Mouse (Mus musculus) embryonic facial prominence, embryonic 11.5 days (tissue): ENCODE measurements around the gene Tecta. TPM values are rescaled to one million over a fixed set of nuclear protein-coding genes. Genes with fewer than 3 reads are reported as not detected.
A peak's percentile ranks its signal among the peaks of the same experiment; 100 is the strongest.

ENCODE experiments used
- ATAC-seq: fragments of 200-750 bp; cut with Nextera tagmentation; replicated peaks from 2 replicates; pipeline ENCODE4 v1.8.0; 2017; ENCODE audit warnings: low read depth; ENCODE audit not compliant: insufficient number of reproducible peaks, low FRiP score, low TSS enrichment
- DNase-seq: peaks from one replicate; pipeline ENCODE4 v3.0.0-alpha.2; 2015; ENCODE audit warnings: low spot score
- H3K27ac ChIP-seq: fragments of 300-500 bp; sonication (generic); replicated peaks from 2 replicates; pipeline ENCODE4 v1.5.1; 2014; ENCODE audit warnings: mild to moderate bottlenecking, low read depth, low read length, control low read depth
- H3K27me3 ChIP-seq: fragments of 300-500 bp; sonication (generic); 2 replicates; pipeline ENCODE4 v1.6.1; 2014; ENCODE audit warnings: mild to moderate bottlenecking, low read length, moderate library complexity, mixed read lengths; ENCODE audit not compliant: control insufficient read depth, insufficient read depth
- H3K36me3 ChIP-seq: fragments of 300-500 bp; sonication (generic); replicated peaks from 2 replicates; pipeline ENCODE4 v1.6.1; 2014; ENCODE audit warnings: low read depth, mild to moderate bottlenecking, low read length, moderate library complexity, mixed read lengths; ENCODE audit not compliant: control insufficient read depth, insufficient read depth
- H3K4me1 ChIP-seq: fragments of 300-500 bp; sonication (generic); 2 replicates; pipeline ENCODE4 v1.6.1; 2014; ENCODE audit warnings: low read length, mixed read lengths; ENCODE audit not compliant: control insufficient read depth, insufficient read depth
- H3K4me2 ChIP-seq: fragments of 300-500 bp; sonication (generic); 2 replicates; pipeline ENCODE4 v1.6.1; 2014; ENCODE audit warnings: low read depth, mild to moderate bottlenecking, control low read depth, low read length, moderate library complexity
- H3K4me3 ChIP-seq: fragments of 300-500 bp; sonication (generic); 2 replicates; pipeline ENCODE4 v1.5.1; 2014; ENCODE audit warnings: low read depth, low read length, control low read depth
- H3K9ac ChIP-seq: fragments of 300-500 bp; sonication (generic); replicated peaks from 2 replicates; pipeline ENCODE4 v1.6.1; 2014; ENCODE audit warnings: mild to moderate bottlenecking, control low read depth, low read length
- H3K9me3 ChIP-seq: fragments of 300-500 bp; sonication (generic); replicated peaks from 2 replicates; pipeline ENCODE4 v1.6.1; 2016; ENCODE audit warnings: mild to moderate bottlenecking, low read length, inconsistent platforms, mixed read lengths; ENCODE audit not compliant: control insufficient read depth
- WGBS: fragments of 180-500 bp; shearing (Covaris S2); extraction: QIAGEN DNeasy Blood & Tissue Kit; methylation state at CpG from one replicate; pipeline ENCODE4 v1.1.7; 2014; 5-methylcytosine and 5-hydroxymethylcytosine counted together
- polyA plus RNA-seq: library from polyadenylated mRNA; unstranded; fragments of >200 nt; fragmentation: Nextera tagmentation; extraction: Ambion mirVana; gene quantifications from 2 replicates; pipeline ENCODE4 v1.2.1, GENCODE M21; 2014

Gene Tecta
- polyA plus RNA-seq, 1 experiment from 2014 or later = 0.14 TPM

DNA sequence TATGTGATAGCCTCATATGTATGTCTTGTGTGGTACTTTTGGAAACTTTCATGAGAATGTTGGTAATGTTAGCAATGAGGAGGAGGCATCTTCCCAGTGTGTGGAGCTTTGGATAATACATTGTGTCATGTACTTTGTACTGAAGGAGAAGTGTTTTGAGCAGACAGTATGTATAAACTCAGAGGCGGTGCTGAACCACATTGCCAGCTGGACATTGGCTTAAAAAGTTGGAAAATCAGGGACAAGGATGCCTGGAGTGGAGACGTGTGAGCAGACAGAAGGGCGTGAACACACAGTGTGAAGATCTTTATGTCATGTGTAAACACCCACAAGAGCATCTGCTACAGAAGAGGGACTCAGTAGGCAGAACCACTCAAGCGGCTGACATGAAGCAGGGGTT lies 6.0 kb upstream of the Tecta start:
- 87% methylated on average over 4 of the region's 4 CpGs for WGBS
- ATAC-seq (no peak), DNase-seq (no peak)
- Histone ChIP-seq H3K36me3 (no peaks in the 10 kb centered on the region), H3K9me3 (no peaks in the 10 kb centered on the region), H3K4me3 (no peak overlapping the region), H3K27ac (no peak overlapping the region), H3K4me2 (no peak overlapping the region), H3K27me3 (no peaks in the 10 kb centered on the region), H3K9ac (no peak overlapping the region), H3K4me1 (no peaks in the 10 kb centered on the region)

DNA sequence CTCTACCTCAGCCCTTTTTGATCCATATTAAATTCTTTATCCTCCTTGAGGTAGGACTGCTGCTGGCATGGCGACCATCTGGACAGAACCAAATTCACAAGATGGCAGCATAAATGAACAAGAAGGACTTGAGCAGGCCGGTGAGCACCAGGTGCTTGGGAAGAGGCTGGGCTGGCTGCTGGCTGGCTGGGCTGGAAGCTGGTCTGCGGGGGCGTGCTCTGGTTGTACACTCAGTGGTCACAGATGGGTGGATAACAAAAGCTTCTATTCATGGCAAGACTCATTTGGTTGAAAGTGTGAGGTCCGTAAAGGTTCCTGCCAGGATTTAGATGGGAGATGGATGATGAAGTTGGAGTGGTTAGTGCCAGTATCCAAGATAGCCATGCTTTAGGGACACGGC lies 1.8 kb upstream of the Tecta start:
- DNase-seq (no peak), ATAC-seq (no peak)
- no peaks in the 10 kb centered on the region for H3K9me3 ChIP-seq
- no peak overlapping the region for H3K27ac ChIP-seq
- H3K4me1 ChIP-seq = no peaks in the 10 kb centered on the region
- H3K36me3 ChIP-seq = no peaks in the 10 kb centered on the region
- H3K27me3 ChIP-seq = no peaks in the 10 kb centered on the region
- H3K4me3 ChIP-seq = no peak overlapping the region
- no peak overlapping the region for H3K4me2 ChIP-seq
- 63% methylated on average over 6 of the region's 6 CpGs for WGBS
- H3K9ac ChIP-seq = no peak overlapping the region

DNA sequence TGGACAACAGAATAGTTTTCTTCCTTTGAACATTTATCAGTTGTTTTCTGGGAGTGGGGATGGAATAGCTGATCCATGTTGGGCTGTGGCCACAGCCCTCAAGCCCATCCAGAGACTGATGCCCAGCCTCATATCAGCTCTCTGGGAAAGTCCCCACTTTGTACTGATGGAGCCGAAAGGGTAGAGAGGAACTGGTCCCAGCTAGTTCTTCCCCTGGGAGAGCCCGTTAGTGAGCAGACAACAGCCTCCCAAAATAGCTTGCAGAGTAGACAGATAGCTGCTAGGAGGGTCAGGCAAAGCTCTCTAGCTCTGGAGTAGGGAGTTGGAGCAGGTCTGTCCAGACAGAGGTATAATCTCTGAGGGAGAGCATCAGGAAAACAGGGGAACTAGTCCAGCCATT lies 3.6 kb downstream of the Tecta start:
- no peak overlapping the region for H3K27ac ChIP-seq
- 74% methylated on average over 2 of the region's 2 CpGs for WGBS

DNA sequence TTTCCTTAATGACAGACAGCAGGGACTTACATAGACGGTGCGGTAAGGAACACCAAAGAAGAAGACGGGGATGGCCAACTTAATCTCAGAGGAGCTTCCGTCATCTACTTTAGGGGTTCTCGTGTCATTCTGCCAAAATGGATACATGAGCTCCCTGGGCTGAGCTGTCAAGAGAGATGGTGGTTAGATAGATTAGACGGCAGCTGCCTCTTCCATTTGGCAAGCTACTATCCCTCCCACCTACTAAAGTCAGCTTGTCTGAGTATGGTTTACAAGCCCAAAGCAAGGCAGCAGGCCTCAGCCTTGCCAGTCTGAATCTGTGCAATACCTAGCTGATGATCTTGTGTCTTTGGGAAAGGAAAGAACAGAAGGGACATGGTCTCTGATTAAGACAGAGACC lies 4.8 kb downstream of the Tecta start:
- ATAC-seq (no peak), DNase-seq (no peak)
- no peak overlapping the region for H3K4me3 ChIP-seq
- H3K27ac ChIP-seq = no peak overlapping the region
- H3K9ac ChIP-seq = no peak overlapping the region
- no peaks in the 10 kb centered on the region for H3K4me1 ChIP-seq
- H3K4me2 ChIP-seq = no peak overlapping the region
- no peaks in the 10 kb centered on the region for H3K27me3 ChIP-seq
- WGBS = 79% methylated on average over 6 of the region's 6 CpGs
- H3K9me3 ChIP-seq = no peaks in the 10 kb centered on the region
- H3K36me3 ChIP-seq = no peaks in the 10 kb centered on the region

More for the DNA sequence above, 3.6 kb downstream of the Tecta start:
- Histone ChIP-seq H3K4me3 (no peak overlapping the region), H3K4me1 (no peaks in the 10 kb centered on the region), H3K9ac (no peak overlapping the region), H3K27me3 (no peaks in the 10 kb centered on the region), H3K36me3 (no peaks in the 10 kb centered on the region), H3K4me2 (no peak overlapping the region), H3K9me3 (no peaks in the 10 kb centered on the region)
- ATAC-seq (no peak), DNase-seq (no peak)

GRCm38 (mm10) chr9:42394321-42394720 lies 5.4 kb downstream of the Tecta start:
- no peak for DNase-seq

GRCm38 (mm10) chr9:42392927-42393326 lies 6.8 kb downstream of the Tecta start:
- no peak overlapping the region for H3K4me3 ChIP-seq
- no peaks in the 10 kb centered on the region for H3K4me1 ChIP-seq
- DNase-seq = peak; percentile 26
- ATAC-seq = no peak
- no peak overlapping the region for H3K4me2 ChIP-seq
- H3K36me3 ChIP-seq = no peaks in the 10 kb centered on the region
- WGBS = 50% methylated on average over 6 of the region's 6 CpGs
- H3K27ac ChIP-seq = no peak overlapping the region
- no peak overlapping the region for H3K9ac ChIP-seq
- H3K27me3 ChIP-seq = no peaks in the 10 kb centered on the region
- no peaks in the 10 kb centered on the region for H3K9me3 ChIP-seq

More at GRCm38 (mm10) chr9:42394321-42394720, 5.4 kb downstream of the Tecta start:
- 89% methylated on average over 8 of the region's 8 CpGs for WGBS
- Histone ChIP-seq H3K4me3 (no peak overlapping the region), H3K36me3 (no peaks in the 10 kb centered on the region), H3K4me1 (no peaks in the 10 kb centered on the region), H3K9ac (no peak overlapping the region), H3K4me2 (no peak overlapping the region), H3K9me3 (no peaks in the 10 kb centered on the region), H3K27me3 (no peaks in the 10 kb centered on the region), H3K27ac (no peak overlapping the region)
- no peak for ATAC-seq

DNA sequence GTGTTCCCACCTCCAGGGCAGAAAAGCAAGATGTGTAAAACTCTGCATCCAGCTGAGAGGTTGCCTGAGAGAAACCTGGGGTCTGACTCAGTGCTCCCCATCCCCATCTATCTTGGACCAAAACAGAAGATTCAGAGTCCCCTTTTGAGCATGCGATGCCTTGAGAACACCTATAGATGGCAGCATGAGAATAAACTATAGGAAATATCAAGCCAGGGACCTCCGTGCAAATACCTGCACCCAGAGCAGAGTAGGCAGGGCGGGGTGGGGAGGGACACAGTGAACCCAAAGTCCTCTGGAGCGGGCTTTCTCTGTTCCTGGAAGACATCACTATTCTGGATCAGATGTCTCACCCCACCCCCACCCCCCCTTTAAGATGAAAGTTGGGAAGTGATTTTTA lies 11.2 kb downstream of the Tecta start:
- Histone ChIP-seq H3K27me3 (no peaks in the 10 kb centered on the region), H3K4me1 (no peaks in the 10 kb centered on the region), H3K4me3 (no peak overlapping the region), H3K36me3 (no peaks in the 10 kb centered on the region), H3K27ac (no peak overlapping the region), H3K9me3 (no peaks in the 10 kb centered on the region), H3K4me2 (no peak overlapping the region), H3K9ac (no peak overlapping the region)
- 46% methylated on average over 4 of the region's 4 CpGs for WGBS
- ATAC-seq (no peak), DNase-seq (peak; percentile 43)

DNA sequence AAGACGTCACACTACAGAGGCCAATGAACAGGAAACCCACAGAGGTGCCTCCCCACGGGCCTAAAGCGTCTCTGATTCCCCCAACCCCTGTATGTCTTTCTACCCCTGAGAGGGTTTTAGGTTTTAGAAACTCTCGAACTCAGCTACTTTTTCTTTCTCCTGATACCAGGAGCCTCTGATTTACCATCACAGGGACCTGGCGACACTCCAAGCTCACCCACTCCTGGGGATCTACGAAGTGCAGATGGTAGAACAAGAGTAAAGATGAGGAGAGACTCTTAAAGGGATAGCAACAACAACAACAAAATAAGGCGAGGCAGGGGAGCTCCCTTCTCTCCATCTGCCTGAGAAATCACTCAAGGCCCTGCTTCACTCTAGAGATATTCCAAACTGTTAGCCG lies 12.7 kb downstream of the Tecta start:
- Histone ChIP-seq H3K36me3 (no peaks in the 10 kb centered on the region), H3K9me3 (no peaks in the 10 kb centered on the region), H3K4me3 (no peak overlapping the region), H3K9ac (no peak overlapping the region), H3K4me1 (no peaks in the 10 kb centered on the region), H3K4me2 (no peak overlapping the region), H3K27ac (no peak overlapping the region), H3K27me3 (no peaks in the 10 kb centered on the region)
- ATAC-seq = no peak
- no peak for DNase-seq
- 73% methylated on average over 8 of the region's 8 CpGs for WGBS
